Mouse (Mus musculus): ENCODE measurements around the gene 4930438A08Rik. TPM values are rescaled to one million over a fixed set of nuclear protein-coding genes. Genes with fewer than 3 reads are reported as not detected.
"Not testable (repeated sequence)": the region's sequence is repeated elsewhere in the genome, so short reads cannot be mapped to it uniquely, and the experiment has no call there.

4930438A08Rik gene
- not detected in 2 replicates for polyA plus RNA-seq (2016; fragmentation: Nextera tagmentation; extraction: Ambion mirVana)

GRCm38 (mm10) chr11:58274572-58274971 lies at the start of gene 4930438A08Rik:
Gene 4930438A08Rik (plus strand): TSS chr11:58274799.
- Histone ChIP-seq H3K36me3 (replicated peaks) (no peaks in the 10 kb centered on the region), H3K4me3 (no peak within 1 kb of the TSS), H3K27me3 (ENCODE audit: poor library complexity, severe bottlenecking) (no peaks in the 10 kb centered on the region), H3K9me3 (no peaks in the 10 kb centered on the region), H3K4me1 (peaks cover 3% of the 10 kb centered on the region; the same call in 1 of the 2 replicates), H3K27ac (no peak within 1 kb of the TSS)
- no peak for DNase-seq (ENCODE audit: extremely low spot score, low spot score)
- 74% methylated on average over 2 of the region's 2 CpGs for WGBS

- DNase-seq (ENCODE audit: extremely low spot score, low spot score); H3K27me3 ChIP-seq (ENCODE audit: poor library complexity, severe bottlenecking); H3K36me3 ChIP-seq (replicated peaks); H3K27ac ChIP-seq; H3K4me3 ChIP-seq; H3K4me1 ChIP-seq; H3K9me3 ChIP-seq: not testable (repeated sequence)
- WGBS, result 85% methylated on average over 2 of the region's 2 CpGs
Measured at GRCm38 (mm10) chr11:58224872-58225271, 49.7 kb upstream of the 4930438A08Rik start.

GRCm38 (mm10) chr11:58225655-58226054 lies 48.9 kb upstream of the 4930438A08Rik start:
- H3K4me3 ChIP-seq, result no peak overlapping the region
- no peaks in the 10 kb centered on the region for H3K36me3 ChIP-seq (replicated peaks)
- WGBS, result 11% methylated on average over 5 of the region's 5 CpGs
- H3K4me1 ChIP-seq, result peaks cover 3% of the 10 kb centered on the region; the same call in 1 of the 2 replicates
- no peaks in the 10 kb centered on the region for H3K27me3 ChIP-seq (ENCODE audit: poor library complexity, severe bottlenecking)
- no peak overlapping the region for H3K27ac ChIP-seq
- H3K9me3 ChIP-seq, result no peaks in the 10 kb centered on the region
- peak; percentile 67 for DNase-seq (ENCODE audit: extremely low spot score, low spot score)

- no peaks in the 10 kb centered on the region for H3K36me3 ChIP-seq (replicated peaks)
- no peak overlapping the region for H3K27ac ChIP-seq
- no peak for DNase-seq (ENCODE audit: extremely low spot score, low spot score)
- H3K4me1 ChIP-seq, result peaks cover 3% of the 10 kb centered on the region; the same call in 1 of the 2 replicates
- H3K9me3 ChIP-seq, result no peaks in the 10 kb centered on the region
- H3K27me3 ChIP-seq (ENCODE audit: poor library complexity, severe bottlenecking), result no peaks in the 10 kb centered on the region
- H3K4me3 ChIP-seq, result no peak overlapping the region
Measured at GRCm38 (mm10) chr11:58226425-58226824, 48.2 kb upstream of the 4930438A08Rik start.

GRCm38 (mm10) chr11:58228021-58228420 lies 46.6 kb upstream of the 4930438A08Rik start:
- not testable (repeated sequence) for H3K4me3 ChIP-seq; DNase-seq (ENCODE audit: extremely low spot score, low spot score); H3K4me1 ChIP-seq; H3K27ac ChIP-seq; H3K36me3 ChIP-seq (replicated peaks); H3K9me3 ChIP-seq; H3K27me3 ChIP-seq (ENCODE audit: poor library complexity, severe bottlenecking)
- WGBS, result 79% methylated on average over 2 of the region's 2 CpGs

- Histone ChIP-seq H3K27ac (no peak overlapping the region), H3K4me3 (no peak overlapping the region), H3K27me3 (ENCODE audit: poor library complexity, severe bottlenecking) (no peaks in the 10 kb centered on the region), H3K9me3 (no peaks in the 10 kb centered on the region), H3K4me1 (peaks cover 5% of the 10 kb centered on the region), H3K36me3 (replicated peaks) (no peaks in the 10 kb centered on the region)
- WGBS, result 73% methylated on average over 16 of the region's 16 CpGs
- no peak for DNase-seq (ENCODE audit: extremely low spot score, low spot score)
Measured at GRCm38 (mm10) chr11:58230396-58230910, 44.1 kb upstream of the 4930438A08Rik start.

- peaks cover 5% of the 10 kb centered on the region for H3K4me1 ChIP-seq
- no peak overlapping the region for H3K27ac ChIP-seq
- no peaks in the 10 kb centered on the region for H3K36me3 ChIP-seq (replicated peaks)
- WGBS, result 94% methylated on average over 8 of the region's 8 CpGs
- DNase-seq (ENCODE audit: extremely low spot score, low spot score), result no peak
- peaks cover under 1% of the 10 kb centered on the region; the same call in 1 of the 2 replicates for H3K27me3 ChIP-seq (ENCODE audit: poor library complexity, severe bottlenecking)
- no peaks in the 10 kb centered on the region for H3K9me3 ChIP-seq
- H3K4me3 ChIP-seq, result no peak overlapping the region
Measured at GRCm38 (mm10) chr11:58231156-58231555, 43.4 kb upstream of the 4930438A08Rik start.

- H3K9me3 ChIP-seq; H3K27ac ChIP-seq; DNase-seq (ENCODE audit: extremely low spot score, low spot score); H3K27me3 ChIP-seq (ENCODE audit: poor library complexity, severe bottlenecking); H3K36me3 ChIP-seq (replicated peaks); H3K4me3 ChIP-seq: not testable (repeated sequence)
- WGBS, result 90% methylated on average over 3 of the region's 3 CpGs
- peaks cover 14% of the 10 kb centered on the region for H3K4me1 ChIP-seq
Measured at GRCm38 (mm10) chr11:58234551-58234950, 40.0 kb upstream of the 4930438A08Rik start.

- Histone ChIP-seq H3K4me3 (no peak overlapping the region), H3K27me3 (ENCODE audit: poor library complexity, severe bottlenecking) (peaks cover 4% of the 10 kb centered on the region; the same call in 1 of the 2 replicates), H3K36me3 (replicated peaks) (no peaks in the 10 kb centered on the region), H3K27ac (no peak overlapping the region), H3K9me3 (no peaks in the 10 kb centered on the region), H3K4me1 (peaks cover 15% of the 10 kb centered on the region)
- DNase-seq (ENCODE audit: extremely low spot score, low spot score), result peak; percentile 31
- 10% methylated on average over 6 of the region's 6 CpGs for WGBS
Measured at GRCm38 (mm10) chr11:58235152-58235551, 39.4 kb upstream of the 4930438A08Rik start.

- H3K27me3 ChIP-seq (ENCODE audit: poor library complexity, severe bottlenecking), result peaks cover 4% of the 10 kb centered on the region; the same call in 1 of the 2 replicates
- H3K4me1 ChIP-seq, result peaks cover 9% of the 10 kb centered on the region
- no peaks in the 10 kb centered on the region for H3K36me3 ChIP-seq (replicated peaks)
- H3K4me3 ChIP-seq, result peak overlapping the region; percentile 58
- peak; percentile 79 for DNase-seq (ENCODE audit: extremely low spot score, low spot score)
- H3K27ac ChIP-seq, result peak overlapping the region; percentile 12; the same call in 1 of the 2 replicates
- WGBS, result 1% methylated on average over 37 of the region's 37 CpGs
- no peaks in the 10 kb centered on the region for H3K9me3 ChIP-seq
Measured at GRCm38 (mm10) chr11:58238840-58239791, 35.5 kb upstream of the 4930438A08Rik start.

- no peak overlapping the region for H3K27ac ChIP-seq
- peaks cover 6% of the 10 kb centered on the region; the same call in 1 of the 2 replicates for H3K4me1 ChIP-seq
- no peaks in the 10 kb centered on the region for H3K9me3 ChIP-seq
- no peaks in the 10 kb centered on the region for H3K36me3 ChIP-seq (replicated peaks)
- H3K4me3 ChIP-seq, result no peak overlapping the region
- H3K27me3 ChIP-seq (ENCODE audit: poor library complexity, severe bottlenecking), result no peaks in the 10 kb centered on the region
- DNase-seq (ENCODE audit: extremely low spot score, low spot score), result no peak
- 60% methylated on average over 4 of the region's 4 CpGs for WGBS
Measured at GRCm38 (mm10) chr11:58247294-58247693, 27.3 kb upstream of the 4930438A08Rik start.

- Histone ChIP-seq H3K4me3 (no peak overlapping the region), H3K9me3 (no peaks in the 10 kb centered on the region), H3K4me1 (peaks cover 6% of the 10 kb centered on the region; the same call in 1 of the 2 replicates), H3K27ac (no peak overlapping the region), H3K36me3 (replicated peaks) (no peaks in the 10 kb centered on the region), H3K27me3 (ENCODE audit: poor library complexity, severe bottlenecking) (no peaks in the 10 kb centered on the region)
- WGBS, result 84% methylated on average over 7 of the region's 7 CpGs
- no peak for DNase-seq (ENCODE audit: extremely low spot score, low spot score)
Measured at GRCm38 (mm10) chr11:58249203-58249981, 25.2 kb upstream of the 4930438A08Rik start.

Measured in forebrain, embryonic 10.5 days (tissue).